Comparison of ENCODE assay signal across 8 mouse cellular contexts in the genomic region with DNA sequence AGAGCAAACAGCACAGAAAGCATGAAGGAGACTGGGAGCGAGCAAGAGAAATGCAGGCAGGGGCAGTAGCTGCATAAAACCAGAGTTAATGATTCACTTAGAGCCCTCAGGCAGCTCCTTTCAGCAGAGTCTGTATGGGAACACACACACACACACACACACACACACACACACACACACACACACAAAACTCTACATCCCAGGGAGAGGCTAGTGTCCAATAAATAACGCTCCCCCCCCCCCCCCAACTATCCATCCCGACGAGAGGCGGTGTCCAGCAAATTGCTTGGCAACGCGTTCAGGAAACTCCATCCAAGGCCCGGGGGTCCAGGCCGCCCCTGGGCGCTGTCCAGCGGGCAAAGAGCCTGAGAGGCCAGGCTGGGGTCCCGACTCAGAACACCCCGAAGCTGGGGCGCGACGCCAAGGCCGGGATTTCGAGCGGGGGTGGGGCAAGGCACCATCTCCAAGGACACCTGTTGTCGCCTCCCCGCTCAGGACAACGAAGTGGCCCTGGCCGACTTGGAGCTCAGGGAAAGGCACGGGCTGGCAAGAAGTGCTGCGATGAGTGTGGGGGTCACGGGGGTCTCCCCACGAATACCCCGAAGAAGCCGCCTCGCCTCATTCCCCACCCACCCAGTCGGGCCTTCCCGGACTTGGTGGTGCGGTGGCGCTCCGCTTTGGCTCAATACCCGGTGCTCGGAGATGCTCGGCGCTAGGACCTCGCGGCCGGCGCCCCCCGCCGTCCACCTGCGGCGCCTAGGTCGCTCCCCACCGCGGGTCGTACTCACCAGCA. TPM values are rescaled to one million over a fixed set of nuclear protein-coding genes. Genes with fewer than 3 reads are reported as not detected.
A peak's percentile ranks its signal among the peaks of the same experiment; 100 is the strongest.
DNase-seq lines count a peak whose midpoint lies in the region; ATAC-seq and TF ChIP-seq lines count a peak whose summit lies in the region.

No protein-coding gene starts in this region.

- WGBS in embryonic facial prominence, embryonic 15.5 days = under 1% methylated on average over 48 of the region's 51 CpGs
- 1% methylated on average over 47 of the region's 51 CpGs for WGBS in heart, embryonic 13.5 days
- WGBS in kidney, embryonic 15.5 days = 1% methylated on average over 50 of the region's 51 CpGs
- whole genome bisulfite sequencing in liver, postnatal 0 days (ENCODE audit: insufficient replicate concordance) = 2% methylated on average over 48 of the region's 51 CpGs
- under 1% methylated on average over 51 of the region's 51 CpGs for WGBS in neural tube, embryonic 14.5 days

- H3K9me3 ChIP-seq in E14TG2a.4 (ENCODE audit: low read length) = no peaks in the 10 kb centered on the region
- H3K9me3 ChIP-seq in embryonic facial prominence, embryonic 15.5 days (replicated peaks) = no peaks in the 10 kb centered on the region
- no peaks in the 10 kb centered on the region for H3K9me3 ChIP-seq in heart, embryonic 13.5 days
- no peaks in the 10 kb centered on the region for H3K9me3 ChIP-seq in kidney, embryonic 15.5 days (replicated peaks)
- no peaks in the 10 kb centered on the region for H3K9me3 ChIP-seq in liver, postnatal 0 days (ENCODE audit: low read length)
- no peaks in the 10 kb centered on the region for H3K9me3 ChIP-seq in neural tube, embryonic 14.5 days (ENCODE audit: control insufficient read depth, low read length)

- H3K4me2 ChIP-seq in embryonic facial prominence, embryonic 15.5 days (replicated peaks) = peak overlapping the region; percentile 87
- H3K4me2 ChIP-seq in heart, embryonic 13.5 days = peak overlapping the region; percentile 99
- peak overlapping the region; percentile 88 for H3K4me2 ChIP-seq in kidney, embryonic 15.5 days
- peak overlapping the region; percentile 88 for H3K4me2 ChIP-seq in liver, postnatal 0 days (ENCODE audit: low read depth, low read length)
- peak overlapping the region; percentile 91 for H3K4me2 ChIP-seq in neural tube, embryonic 14.5 days (ENCODE audit: low read depth, low read length)

- no peak for TF ChIP-seq EP300 in liver, postnatal 0 days (IDR thresholded peaks at IDR 0.05; ENCODE audit: low read depth)

- H3K4me1 ChIP-seq in E14TG2a.4 (replicated peaks; ENCODE audit: low read depth, low read length) = peaks cover 15% of the 10 kb centered on the region
- peaks cover 8% of the 10 kb centered on the region; the same call in 1 of the 2 replicates for H3K4me1 ChIP-seq in embryonic facial prominence, embryonic 15.5 days
- H3K4me1 ChIP-seq in heart, embryonic 13.5 days = peaks cover 9% of the 10 kb centered on the region
- H3K4me1 ChIP-seq in kidney, embryonic 15.5 days = peaks cover 27% of the 10 kb centered on the region
- H3K4me1 ChIP-seq in liver, postnatal 0 days (ENCODE audit: insufficient read depth) = peaks cover 19% of the 10 kb centered on the region
- peaks cover 6% of the 10 kb centered on the region; the same call in 1 of the 2 replicates for H3K4me1 ChIP-seq in neural tube, embryonic 14.5 days (ENCODE audit: control insufficient read depth, insufficient read depth, low read length)

- TF ChIP-seq CTCF in E14TG2a.4 (conservative IDR thresholded peaks at IDR 0.05; ENCODE audit: low read length) = no peak
- TF ChIP-seq CTCF in liver, postnatal 0 days (IDR thresholded peaks at IDR 0.05; ENCODE audit: low read depth) = no peak

- peak; percentile 59 for ATAC-seq in embryonic facial prominence, embryonic 15.5 days (ENCODE audit: insufficient number of reproducible peaks, low FRiP score, low TSS enrichment, low read depth)
- peak; percentile 45; the same call in 1 of the 2 replicates for ATAC-seq in heart, embryonic 13.5 days (ENCODE audit: extremely low read depth, insufficient number of reproducible peaks, low FRiP score, low TSS enrichment)
- peak; percentile 88 for ATAC-seq in kidney, embryonic 15.5 days (replicated peaks; ENCODE audit: low FRiP score)
- ATAC-seq in liver, postnatal 0 days = peak; percentile 68
- peak; percentile 89 for ATAC-seq in neural tube, embryonic 14.5 days (ENCODE audit: low read depth)

- H3K9ac ChIP-seq in embryonic facial prominence, embryonic 15.5 days = peak overlapping the region; percentile 23
- H3K9ac ChIP-seq in heart, embryonic 13.5 days = peak overlapping the region; percentile 79
- peak overlapping the region; percentile 54 for H3K9ac ChIP-seq in kidney, embryonic 15.5 days
- H3K9ac ChIP-seq in liver, postnatal 0 days (replicated peaks) = peak overlapping the region; percentile 75
- peak overlapping the region; percentile 68 for H3K9ac ChIP-seq in neural tube, embryonic 14.5 days (replicated peaks; ENCODE audit: low read depth, low read length)

- H3K4me3 ChIP-seq in E14TG2a.4 (replicated peaks; ENCODE audit: low read length) = peak overlapping the region; percentile 91
- H3K4me3 ChIP-seq in embryonic facial prominence, embryonic 15.5 days (replicated peaks) = peak overlapping the region; percentile 60
- peak overlapping the region; percentile 78 for H3K4me3 ChIP-seq in heart, embryonic 13.5 days
- H3K4me3 ChIP-seq in kidney, embryonic 15.5 days (replicated peaks) = peak overlapping the region; percentile 71
- H3K4me3 ChIP-seq in liver, postnatal 0 days (ENCODE audit: low read depth, low read length) = peak overlapping the region; percentile 72
- H3K4me3 ChIP-seq in neural tube, embryonic 14.5 days (ENCODE audit: low read depth, low read length) = peak overlapping the region; percentile 70

- DNase-seq in adrenal gland, adult 2 months = peak; percentile 76
- peak; percentile 45 for DNase-seq in liver, postnatal 0 days
- DNase-seq in spleen, postnatal 10 days (ENCODE audit: low spot score in 2 of 2) = no peak

- no peaks in the 10 kb centered on the region for H3K36me3 ChIP-seq in E14TG2a.4 (ENCODE audit: insufficient read depth, low read length)
- no peaks in the 10 kb centered on the region for H3K36me3 ChIP-seq in embryonic facial prominence, embryonic 15.5 days
- H3K36me3 ChIP-seq in heart, embryonic 13.5 days = no peaks in the 10 kb centered on the region
- H3K36me3 ChIP-seq in kidney, embryonic 15.5 days = no peaks in the 10 kb centered on the region
- H3K36me3 ChIP-seq in liver, postnatal 0 days (replicated peaks; ENCODE audit: insufficient read depth, low read length) = no peaks in the 10 kb centered on the region
- no peaks in the 10 kb centered on the region for H3K36me3 ChIP-seq in neural tube, embryonic 14.5 days (ENCODE audit: control insufficient read depth, insufficient read depth, low read length)

- H3K27ac ChIP-seq in embryonic facial prominence, embryonic 15.5 days (replicated peaks) = no peak overlapping the region
- H3K27ac ChIP-seq in heart, embryonic 13.5 days (replicated peaks) = no peak overlapping the region
- H3K27ac ChIP-seq in kidney, embryonic 15.5 days = peak overlapping the region; percentile 69
- peak overlapping the region; percentile 44; the same call in 1 of the 2 replicates for H3K27ac ChIP-seq in liver, postnatal 0 days (ENCODE audit: low read depth)
- no peak overlapping the region for H3K27ac ChIP-seq in neural tube, embryonic 14.5 days (ENCODE audit: low read depth, low read length)

- peaks cover 22% of the 10 kb centered on the region for H3K27me3 ChIP-seq in E14TG2a.4 (ENCODE audit: insufficient read depth, low read length)
- H3K27me3 ChIP-seq in embryonic facial prominence, embryonic 15.5 days = no peaks in the 10 kb centered on the region
- H3K27me3 ChIP-seq in heart, embryonic 13.5 days (replicated peaks) = peaks cover 61% of the 10 kb centered on the region
- H3K27me3 ChIP-seq in kidney, embryonic 15.5 days = no peaks in the 10 kb centered on the region; the same call in 1 of the 2 replicates
- H3K27me3 ChIP-seq in liver, postnatal 0 days (ENCODE audit: insufficient read depth, low read length) = peaks cover 7% of the 10 kb centered on the region
- H3K27me3 ChIP-seq in neural tube, embryonic 14.5 days (ENCODE audit: control insufficient read depth, insufficient read depth, low read length) = no peaks in the 10 kb centered on the region; the same call in 1 of the 2 replicates

RNA-seq across cellular contexts. Expression of gene Ston2, which starts 9.8 kb away (rescaled TPM):
- 1 to 10 TPM; 4.6 to 9.7 TPM for total RNA-seq in adrenal gland, adult 2 months (2021)
- 2.0 and 4.4 TPM in 2 replicates for polyA plus RNA-seq in adrenal gland, adult 2 months (2012; rRNA removed)
- polyA plus RNA-seq in embryonic facial prominence, embryonic 15.5 days (2015; fragmentation: Nextera tagmentation; extraction: Ambion mirVana) = 11.5 and 11.8 TPM in 2 replicates
- polyA plus RNA-seq in heart, embryonic 13.5 days (2015; fragmentation: Nextera tagmentation; extraction: Ambion mirVana) = 4.0 and 4.3 TPM in 2 replicates
- polyA plus RNA-seq in kidney, embryonic 15.5 days (2015; fragmentation: Nextera tagmentation; extraction: Ambion mirVana) = 11.2 and 12.4 TPM in 2 replicates
- polyA plus RNA-seq in liver, postnatal 0 days (2015; fragmentation: Nextera tagmentation; extraction: Ambion mirVana) = 5.5 and 5.6 TPM in 2 replicates
- polyA plus RNA-seq in neural tube, embryonic 14.5 days (2014; fragmentation: Nextera tagmentation; extraction: Ambion mirVana) = 7.2 and 11.6 TPM in 2 replicates

Comparison
In these comparisons a context has a peak if more than half of its experiments do, and no peak if none do; other contexts are left out.
1. DNase-seq: peak in adrenal gland, adult 2 months (single experiment) and liver, postnatal 0 days (single experiment); none in spleen, postnatal 10 days (0 of 2).
2. H3K27ac ChIP-seq: peak in kidney, embryonic 15.5 days (single experiment) and liver, postnatal 0 days (single experiment); none in embryonic facial prominence, embryonic 15.5 days (single experiment), heart, embryonic 13.5 days (single experiment) and neural tube, embryonic 14.5 days (single experiment).
3. H3K9ac ChIP-seq: peak in every context shown above with its lines; median percentile 79 in heart, embryonic 13.5 days; 75 in liver, postnatal 0 days; 68 in neural tube, embryonic 14.5 days; 54 in kidney, embryonic 15.5 days; 23 in embryonic facial prominence, embryonic 15.5 days.
4. Peak in every context shown above with its lines, with median percentiles within 50 percentile points of each other: H3K4me3 ChIP-seq, ATAC-seq and H3K4me2 ChIP-seq.